Mouse (Mus musculus) liver, embryonic 14.5 days (tissue): ENCODE measurements around the gene Stard13.

ENCODE experiments used
- CTCF ChIP-seq: IDR thresholded peaks from 2 replicates; pipeline ENCODE4 v1.5.1; 2016; ENCODE audit warnings: antibody characterized with exemption, low read depth, control low read depth
- EP300 ChIP-seq: IDR thresholded peaks from 2 replicates; pipeline ENCODE4 v1.6.1; 2016; ENCODE audit warnings: antibody characterized with exemption, low read depth

- no peak for TF ChIP-seq CTCF
- TF ChIP-seq EP300: no peak
Observed at GRCm38 (mm10) chr5:151279531-151279930, 45.9 kb upstream of the Stard13 start.
